Mouse (Mus musculus) R1 (cell line): Measurements from ENCODE around the gene Strip2.

Experiments used
- DNase-seq: peaks from one replicate; pipeline ENCODE4 v3.0.0-alpha.2; 2018; ENCODE audit warnings: low read depth, low spot score

Strip2 gene

GRCm38 (mm10) chr6:30002628-30003027 is 85.8 kb downstream of the Strip2 start:
- no peak for DNase-seq

- no peak for DNase-seq
These were observed 89.0 kb downstream of the Strip2 start for GRCm38 (mm10) chr6:30005851-30006250.

GRCm38 (mm10) chr6:30009204-30009603 is 92.4 kb downstream of the Strip2 start:
- no peak for DNase-seq
